Mouse (Mus musculus) large intestine, adult 2 months (tissue): ENCODE measurements at regions not wholly inside any gene's neighbourhood (a gene's known extent, or its start where the extent isn't known, plus 50 kb on each side); places are given as distances from the start of the nearest gene placed in this dataset.

ENCODE experiments used
- DNase-seq: peaks from one replicate; pipeline ENCODE4 v3.0.0-alpha.2; 2012; ENCODE audit warnings: low read depth, low spot score
- WGBS: fragments of 180-500 bp; shearing (Covaris S2); methylation state at CpG from one replicate; pipeline ENCODE4 v1.1.7; 2018; 5-methylcytosine and 5-hydroxymethylcytosine counted together

- DNase-seq = no peak
- WGBS = 49% methylated on average over 8 of the region's 8 CpGs
These were observed 134.1 kb upstream of the Grik3 start for GRCm38 (mm10) chr4:125356441-125356840.

GRCm38 (mm10) chr4:125354742-125355141, 135.8 kb upstream of the Grik3 start:
- no peak for DNase-seq
- 52% methylated on average over 3 of the region's 3 CpGs for WGBS

GRCm38 (mm10) chr4:125350056-125350455, 140.4 kb upstream of the Grik3 start:
- WGBS = 59% methylated on average over 1 of the region's 1 CpGs
- DNase-seq = no peak

GRCm38 (mm10) chr4:125339056-125339455, 151.4 kb upstream of the Grik3 start:
- 72% methylated on average over 2 of the region's 2 CpGs for WGBS
- DNase-seq = no peak

GRCm38 (mm10) chr4:125328806-125329205, 161.7 kb upstream of the Grik3 start:
- DNase-seq = no peak
- WGBS = 31% methylated on average over 3 of the region's 3 CpGs

GRCm38 (mm10) chr4:125324495-125324894, 166.0 kb upstream of the Grik3 start:
- WGBS = 65% methylated on average over 3 of the region's 3 CpGs

GRCm38 (mm10) chr4:125319343-125319742, 171.2 kb upstream of the Grik3 start:
- DNase-seq = no peak
- 47% methylated on average over 5 of the region's 5 CpGs for WGBS

More at GRCm38 (mm10) chr4:125324495-125324894, 166.0 kb upstream of the Grik3 start:
- no peak for DNase-seq

GRCm38 (mm10) chr4:125318293-125318692, 172.2 kb upstream of the Grik3 start:
- WGBS = 42% methylated on average over 8 of the region's 8 CpGs
- DNase-seq = no peak

- no peak for DNase-seq
- WGBS = 72% methylated on average over 3 of the region's 3 CpGs
These were observed 173.6 kb upstream of the Grik3 start for GRCm38 (mm10) chr4:125316876-125317275.

- WGBS = 23% methylated on average over 6 of the region's 6 CpGs
These were observed 174.7 kb upstream of the Grik3 start for GRCm38 (mm10) chr4:125315818-125316217.

GRCm38 (mm10) chr4:125313892-125314291, 176.6 kb upstream of the Grik3 start:
- 68% methylated on average over 3 of the region's 3 CpGs for WGBS
- DNase-seq = no peak

More at GRCm38 (mm10) chr4:125315818-125316217, 174.7 kb upstream of the Grik3 start:
- no peak for DNase-seq

- WGBS = 10% methylated on average over 11 of the region's 11 CpGs
- no peak for DNase-seq
These were observed 177.2 kb upstream of the Grik3 start for GRCm38 (mm10) chr4:125313252-125313651.

GRCm38 (mm10) chr4:125308171-125308570, 180.5 kb upstream of the Zc3h12a start:
- DNase-seq = no peak
- 24% methylated on average over 8 of the region's 8 CpGs for WGBS

- WGBS = 66% methylated on average over 6 of the region's 6 CpGs
- DNase-seq = no peak
These were observed 178.1 kb upstream of the Zc3h12a start for GRCm38 (mm10) chr4:125305766-125306165.

GRCm38 (mm10) chr4:125302660-125303059, 175.0 kb upstream of the Zc3h12a start:
- WGBS = 50% methylated on average over 7 of the region's 7 CpGs
- DNase-seq = no peak

- 20% methylated on average over 33 of the region's 33 CpGs for WGBS
- DNase-seq = no peak
These were observed 173.1 kb upstream of the Zc3h12a start for GRCm38 (mm10) chr4:125300503-125301457.

- DNase-seq = no peak
- WGBS = 81% methylated on average over 6 of the region's 6 CpGs
These were observed 163.1 kb upstream of the Zc3h12a start for GRCm38 (mm10) chr4:125290761-125291160.

GRCm38 (mm10) chr4:125289709-125290108, 162.1 kb upstream of the Zc3h12a start:
- 0% methylated on average over 1 of the region's 1 CpGs for WGBS
- no peak for DNase-seq

- WGBS = 42% methylated on average over 6 of the region's 6 CpGs
These were observed 161.4 kb upstream of the Zc3h12a start for GRCm38 (mm10) chr4:125289031-125289449.

GRCm38 (mm10) chr4:125282974-125283319, 155.3 kb upstream of the Zc3h12a start:
- no peak for DNase-seq
- 38% methylated on average over 8 of the region's 8 CpGs for WGBS

More at GRCm38 (mm10) chr4:125289031-125289449, 161.4 kb upstream of the Zc3h12a start:
- no peak for DNase-seq
